Mouse (Mus musculus) lung, postnatal 25 days (tissue): ENCODE results near the gene Mbnl1.

Experiments
- DNase-seq: peaks from one replicate; pipeline ENCODE4 v3.0.0; 2022; ENCODE audit warnings: low spot score

Mbnl1 gene

GRCm38 (mm10) chr3:60519337-60519736, 46.7 kb downstream of the Mbnl1 start:
- DNase-seq: no peak

GRCm38 (mm10) chr3:60524127-60524526, 51.5 kb downstream of the Mbnl1 start:
- no peak for DNase-seq

- DNase-seq: no peak
Measured at GRCm38 (mm10) chr3:60531286-60531685, 58.7 kb downstream of the Mbnl1 start.

- no peak for DNase-seq
Measured at GRCm38 (mm10) chr3:60531826-60532225, 59.2 kb downstream of the Mbnl1 start.

GRCm38 (mm10) chr3:60535224-60535623, 62.6 kb downstream of the Mbnl1 start:
- DNase-seq: no peak

- DNase-seq: no peak
Measured at GRCm38 (mm10) chr3:60537063-60537462, 64.4 kb downstream of the Mbnl1 start.

- DNase-seq: no peak
Measured at GRCm38 (mm10) chr3:60538214-60538971, 65.8 kb downstream of the Mbnl1 start.

- DNase-seq: no peak
Measured at GRCm38 (mm10) chr3:60541121-60541520, 68.5 kb downstream of the Mbnl1 start.

- no peak for DNase-seq
Measured at GRCm38 (mm10) chr3:60546196-60546595, 73.6 kb downstream of the Mbnl1 start.

GRCm38 (mm10) chr3:60546904-60547303, 74.3 kb downstream of the Mbnl1 start:
- DNase-seq: no peak

- no peak for DNase-seq
Measured at GRCm38 (mm10) chr3:60550492-60550891, 77.9 kb downstream of the Mbnl1 start.

- no peak for DNase-seq
Measured at GRCm38 (mm10) chr3:60551650-60552049, 79.0 kb downstream of the Mbnl1 start.

- DNase-seq: no peak
Measured at GRCm38 (mm10) chr3:60553011-60553410, 80.4 kb downstream of the Mbnl1 start.

GRCm38 (mm10) chr3:60556596-60556995, 84.0 kb downstream of the Mbnl1 start:
- DNase-seq: no peak

GRCm38 (mm10) chr3:60558252-60558862, 85.7 kb downstream of the Mbnl1 start:
- DNase-seq: no peak

GRCm38 (mm10) chr3:60559762-60560161, 87.1 kb downstream of the Mbnl1 start:
- DNase-seq: no peak

- DNase-seq: no peak
Measured at GRCm38 (mm10) chr3:60563529-60564243, 91.1 kb downstream of the Mbnl1 start.

GRCm38 (mm10) chr3:60564244-60564643, 91.6 kb downstream of the Mbnl1 start:
- no peak for DNase-seq

- DNase-seq: no peak
Measured at GRCm38 (mm10) chr3:60565204-60565603, 92.6 kb downstream of the Mbnl1 start.

GRCm38 (mm10) chr3:60565950-60566349, 93.3 kb downstream of the Mbnl1 start:
- DNase-seq: no peak

GRCm38 (mm10) chr3:60568171-60568684, 95.6 kb downstream of the Mbnl1 start:
- no peak for DNase-seq

- no peak for DNase-seq
Measured at GRCm38 (mm10) chr3:60568801-60569568, 96.4 kb downstream of the Mbnl1 start.
